Comparison of ENCODE assay signal across 14 mouse cellular contexts in genomic region chr6:146190006-146190405, GRCm38 (mm10).
DNase-seq lines count a peak whose midpoint lies in the region; ATAC-seq lines count a peak whose summit lies in the region.
"Had no signal": no experiment of that assay in that cellular context is flagged by ENCODE, and none has a peak within 500 bp of the region (broad histone marks: within the 10 kb centered on the region; RNA-seq: fewer than 3 reads in every experiment).

No protein-coding gene starts in this region.

- H3K4me3 ChIP-seq in hindbrain, embryonic 11.5 days (ENCODE audit: low read depth, low read length), result no peak overlapping the region
- no peak overlapping the region for H3K4me3 ChIP-seq in hindbrain, embryonic 13.5 days
- H3K4me3 ChIP-seq in lung, embryonic 16.5 days (ENCODE audit: low read length), result no peak overlapping the region
- no peak overlapping the region for H3K4me3 ChIP-seq in limb, embryonic 15.5 days
- H3K4me3 ChIP-seq: erythroblast, embryonic 14.5 days; liver, embryonic 13.5 days; midbrain, embryonic 10.5 days; neural tube, embryonic 13.5 days had no signal

- H3K4me2 ChIP-seq in hindbrain, embryonic 11.5 days (replicated peaks; ENCODE audit: low read depth, low read length), result no peak overlapping the region
- H3K4me2 ChIP-seq in hindbrain, embryonic 13.5 days, result no peak overlapping the region
- no peak overlapping the region for H3K4me2 ChIP-seq in lung, embryonic 16.5 days (ENCODE audit: low read depth, low read length)
- H3K4me2 ChIP-seq in limb, embryonic 15.5 days, result peak overlapping the region; percentile 19; the same call in 1 of the 2 replicates
- H3K4me2 ChIP-seq: liver, embryonic 13.5 days; neural tube, embryonic 13.5 days had no signal

- H3K27me3 ChIP-seq in hindbrain, embryonic 11.5 days (ENCODE audit: control insufficient read depth, insufficient read depth, low read length), result no peaks in the 10 kb centered on the region
- H3K27me3 ChIP-seq in hindbrain, embryonic 13.5 days, result no peaks in the 10 kb centered on the region
- no peaks in the 10 kb centered on the region for H3K27me3 ChIP-seq in lung, embryonic 16.5 days (ENCODE audit: control insufficient read depth, insufficient read depth, low read depth, low read length)
- no peaks in the 10 kb centered on the region for H3K27me3 ChIP-seq in limb, embryonic 15.5 days
- H3K27me3 ChIP-seq: liver, embryonic 13.5 days; neural tube, embryonic 13.5 days had no signal

- H3K9me3 ChIP-seq in hindbrain, embryonic 11.5 days (ENCODE audit: control insufficient read depth, low read length), result no peaks in the 10 kb centered on the region
- no peaks in the 10 kb centered on the region for H3K9me3 ChIP-seq in hindbrain, embryonic 13.5 days
- H3K9me3 ChIP-seq in lung, embryonic 16.5 days (ENCODE audit: control insufficient read depth, low read length), result no peaks in the 10 kb centered on the region; the same call in 1 of the 2 replicates
- H3K9me3 ChIP-seq in limb, embryonic 15.5 days, result no peaks in the 10 kb centered on the region
- H3K9me3 ChIP-seq: liver, embryonic 13.5 days had no signal

- 64% methylated on average over 8 of the region's 8 CpGs for WGBS in hindbrain, embryonic 11.5 days
- WGBS in hindbrain, embryonic 13.5 days, result 61% methylated on average over 8 of the region's 8 CpGs
- WGBS in lung, embryonic 16.5 days, result 37% methylated on average over 8 of the region's 8 CpGs
- WGBS in limb, embryonic 15.5 days, result 28% methylated on average over 8 of the region's 8 CpGs

- H3K27ac ChIP-seq in hindbrain, embryonic 11.5 days (ENCODE audit: low read depth, low read length), result no peak overlapping the region
- no peak overlapping the region for H3K27ac ChIP-seq in hindbrain, embryonic 13.5 days
- H3K27ac ChIP-seq in lung, embryonic 16.5 days (ENCODE audit: low read length), result no peak overlapping the region
- H3K27ac ChIP-seq in limb, embryonic 15.5 days, result no peak overlapping the region
- H3K27ac ChIP-seq: liver, embryonic 13.5 days; midbrain, embryonic 10.5 days; neural tube, embryonic 13.5 days had no signal

- DNase-seq in hindbrain, embryonic 11.5 days (ENCODE audit: low spot score), result peak; percentile 29
- no peak for DNase-seq in lung, postnatal 36 days
- peak; percentile 42 for DNase-seq in embryo, embryonic 11.5 days (ENCODE audit: low read depth, low spot score)
- DNase-seq in urinary bladder, postnatal 10 days (ENCODE audit: low spot score), result no peak
- DNase-seq in cerebellum, adult 18-20 months, result no peak
- DNase-seq: cerebellum, postnatal 14 days; liver, embryonic 13.5 days; right cerebral cortex, postnatal 14 days had no signal

- no peak overlapping the region for H3K9ac ChIP-seq in hindbrain, embryonic 11.5 days (ENCODE audit: low read depth, low read length)
- no peak overlapping the region for H3K9ac ChIP-seq in hindbrain, embryonic 13.5 days
- H3K9ac ChIP-seq in lung, embryonic 16.5 days (ENCODE audit: low read length), result no peak overlapping the region
- no peak overlapping the region for H3K9ac ChIP-seq in limb, embryonic 15.5 days
- H3K9ac ChIP-seq: liver, embryonic 13.5 days; neural tube, embryonic 13.5 days had no signal

- no peaks in the 10 kb centered on the region for H3K4me1 ChIP-seq in hindbrain, embryonic 11.5 days (replicated peaks; ENCODE audit: control insufficient read depth, insufficient read depth, low read length)
- no peaks in the 10 kb centered on the region for H3K4me1 ChIP-seq in hindbrain, embryonic 13.5 days (replicated peaks)
- no peaks in the 10 kb centered on the region for H3K4me1 ChIP-seq in lung, embryonic 16.5 days (replicated peaks; ENCODE audit: control insufficient read depth, insufficient read depth, low read length)
- peaks cover 9% of the 10 kb centered on the region for H3K4me1 ChIP-seq in limb, embryonic 15.5 days
- H3K4me1 ChIP-seq: liver, embryonic 13.5 days; midbrain, embryonic 10.5 days had no signal

- ATAC-seq in hindbrain, embryonic 11.5 days (ENCODE audit: low FRiP score), result no peak
- ATAC-seq in hindbrain, embryonic 13.5 days (ENCODE audit: low FRiP score), result no peak
- peak; percentile 28; the same call in 1 of the 2 replicates for ATAC-seq in lung, embryonic 16.5 days (ENCODE audit: low read depth)
- ATAC-seq in limb, embryonic 15.5 days (ENCODE audit: insufficient number of reproducible peaks, low FRiP score, low TSS enrichment, low read depth), result no peak

- H3K36me3 ChIP-seq in hindbrain, embryonic 11.5 days (ENCODE audit: control insufficient read depth, insufficient read depth, low read length), result no peaks in the 10 kb centered on the region
- H3K36me3 ChIP-seq in hindbrain, embryonic 13.5 days, result no peaks in the 10 kb centered on the region
- H3K36me3 ChIP-seq in lung, embryonic 16.5 days (ENCODE audit: control insufficient read depth, insufficient read depth, low read length), result no peaks in the 10 kb centered on the region
- H3K36me3 ChIP-seq in limb, embryonic 15.5 days, result no peaks in the 10 kb centered on the region
- H3K36me3 ChIP-seq: liver, embryonic 13.5 days; midbrain, embryonic 10.5 days had no signal

Comparison
In these comparisons a context has a peak if more than half of its experiments do, and no peak if none do; other contexts are left out.
1. DNase-seq: peak in hindbrain, embryonic 11.5 days (single experiment) and embryo, embryonic 11.5 days (single experiment); none in lung, postnatal 36 days (single experiment), urinary bladder, postnatal 10 days (single experiment) and cerebellum, adult 18-20 months (0 of 2).